Mouse (Mus musculus): ENCODE results near the gene Cmpk2. TPM values are rescaled to one million over a fixed set of nuclear protein-coding genes. Genes with fewer than 3 reads are reported as not detected.
"Not testable (repeated sequence)": the region's sequence is repeated elsewhere in the genome, so short reads cannot be mapped to it uniquely, and the experiment has no call there.

Cmpk2 gene
- polyA plus RNA-seq, 1 experiment from 2014 or later, result 5.6 TPM

DNA sequence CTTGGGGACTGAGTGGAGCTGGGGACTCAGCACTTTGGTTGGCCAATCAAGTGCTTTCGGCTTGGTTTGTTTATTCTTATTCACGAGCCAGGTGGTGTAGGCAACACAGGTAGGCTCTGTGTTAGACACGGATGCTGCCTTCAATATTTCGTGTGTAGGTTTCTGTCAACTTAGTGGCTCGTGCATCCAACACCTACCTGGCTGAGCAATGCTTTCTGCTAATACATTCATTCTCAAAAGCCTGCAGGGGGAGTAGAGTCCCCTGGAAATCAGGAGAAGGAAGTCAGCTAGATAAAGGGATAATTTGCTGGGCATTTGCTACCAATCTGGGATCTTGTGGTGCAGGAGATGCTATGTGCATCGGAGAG lies 1.0 kb downstream of the Cmpk2 start:
- Histone ChIP-seq H3K4me2 (ENCODE audit: low read depth, severe bottlenecking) (peak overlapping the region; percentile 99), H3K36me3 (ENCODE audit: control insufficient read depth, insufficient read depth, low read length) (no peaks in the 10 kb centered on the region), H3K9me3 (ENCODE audit: control insufficient read depth, low read length) (no peaks in the 10 kb centered on the region), H3K4me1 (ENCODE audit: control insufficient read depth, insufficient read depth, low read length) (no peaks in the 10 kb centered on the region), H3K4me3 (ENCODE audit: low read depth, low read length) (peak overlapping the region; percentile 71), H3K9ac (ENCODE audit: low read length) (no peak overlapping the region; the same call in 1 of the 2 replicates), H3K27ac (replicated peaks; ENCODE audit: low read depth, low read length) (no peak overlapping the region), H3K27me3 (ENCODE audit: control insufficient read depth, insufficient read depth, low read length) (no peaks in the 10 kb centered on the region)
- DNase-seq (ENCODE audit: low spot score) (no peak), ATAC-seq (ENCODE audit: insufficient number of reproducible peaks, low FRiP score, low TSS enrichment, low read depth) (no peak; the same call in 1 of the 2 replicates)
- 32% methylated on average over 6 of the region's 6 CpGs for WGBS

- H3K4me2 ChIP-seq (ENCODE audit: low read depth, severe bottlenecking), result no peak overlapping the region
- ATAC-seq (ENCODE audit: insufficient number of reproducible peaks, low FRiP score, low TSS enrichment, low read depth) (no peak), DNase-seq (ENCODE audit: low spot score) (no peak)
- 71% methylated on average over 3 of the region's 3 CpGs for WGBS
- H3K27ac ChIP-seq (replicated peaks; ENCODE audit: low read depth, low read length), result no peak overlapping the region
- H3K4me1 ChIP-seq (ENCODE audit: control insufficient read depth, insufficient read depth, low read length), result no peaks in the 10 kb centered on the region
- no peak overlapping the region for H3K4me3 ChIP-seq (ENCODE audit: low read depth, low read length)
- no peaks in the 10 kb centered on the region for H3K27me3 ChIP-seq (ENCODE audit: control insufficient read depth, insufficient read depth, low read length)
- no peak overlapping the region for H3K9ac ChIP-seq (ENCODE audit: low read length)
- no peaks in the 10 kb centered on the region for H3K9me3 ChIP-seq (ENCODE audit: control insufficient read depth, low read length)
- no peaks in the 10 kb centered on the region for H3K36me3 ChIP-seq (ENCODE audit: control insufficient read depth, insufficient read depth, low read length)
These were observed 2.4 kb downstream of the Cmpk2 start for GRCm38 (mm10) chr12:26471376-26471775.

- DNase-seq (ENCODE audit: low spot score) (no peak), ATAC-seq (ENCODE audit: insufficient number of reproducible peaks, low FRiP score, low TSS enrichment, low read depth) (no peak)
- Histone ChIP-seq H3K9me3 (ENCODE audit: control insufficient read depth, low read length) (no peaks in the 10 kb centered on the region), H3K4me3 (ENCODE audit: low read depth, low read length) (no peak overlapping the region), H3K4me1 (ENCODE audit: control insufficient read depth, insufficient read depth, low read length) (no peaks in the 10 kb centered on the region), H3K4me2 (ENCODE audit: low read depth, severe bottlenecking) (no peak overlapping the region), H3K9ac (ENCODE audit: low read length) (no peak overlapping the region), H3K36me3 (ENCODE audit: control insufficient read depth, insufficient read depth, low read length) (no peaks in the 10 kb centered on the region), H3K27ac (replicated peaks; ENCODE audit: low read depth, low read length) (no peak overlapping the region), H3K27me3 (ENCODE audit: control insufficient read depth, insufficient read depth, low read length) (no peaks in the 10 kb centered on the region)
- WGBS, result 88% methylated on average over 3 of the region's 3 CpGs
These were observed 3.9 kb downstream of the Cmpk2 start for GRCm38 (mm10) chr12:26472770-26473481.

GRCm38 (mm10) chr12:26473746-26474145 lies 4.7 kb downstream of the Cmpk2 start:
- Histone ChIP-seq H3K9me3 (ENCODE audit: control insufficient read depth, low read length) (no peaks in the 10 kb centered on the region), H3K36me3 (ENCODE audit: control insufficient read depth, insufficient read depth, low read length) (no peaks in the 10 kb centered on the region), H3K4me3 (ENCODE audit: low read depth, low read length) (no peak overlapping the region), H3K27ac (replicated peaks; ENCODE audit: low read depth, low read length) (no peak overlapping the region), H3K27me3 (ENCODE audit: control insufficient read depth, insufficient read depth, low read length) (no peaks in the 10 kb centered on the region), H3K4me2 (ENCODE audit: low read depth, severe bottlenecking) (no peak overlapping the region), H3K4me1 (ENCODE audit: control insufficient read depth, insufficient read depth, low read length) (no peaks in the 10 kb centered on the region), H3K9ac (ENCODE audit: low read length) (no peak overlapping the region)
- WGBS, result 82% methylated on average over 6 of the region's 6 CpGs
- no peak for DNase-seq (ENCODE audit: low spot score)
- ATAC-seq (ENCODE audit: insufficient number of reproducible peaks, low FRiP score, low TSS enrichment, low read depth), result no peak

- DNase-seq (ENCODE audit: low spot score) (no peak), ATAC-seq (ENCODE audit: insufficient number of reproducible peaks, low FRiP score, low TSS enrichment, low read depth) (no peak)
- Histone ChIP-seq H3K4me3 (ENCODE audit: low read depth, low read length) (no peak overlapping the region), H3K36me3 (ENCODE audit: control insufficient read depth, insufficient read depth, low read length) (no peaks in the 10 kb centered on the region), H3K9ac (ENCODE audit: low read length) (no peak overlapping the region), H3K27me3 (ENCODE audit: control insufficient read depth, insufficient read depth, low read length) (no peaks in the 10 kb centered on the region), H3K9me3 (ENCODE audit: control insufficient read depth, low read length) (no peaks in the 10 kb centered on the region), H3K4me2 (ENCODE audit: low read depth, severe bottlenecking) (no peak overlapping the region), H3K4me1 (ENCODE audit: control insufficient read depth, insufficient read depth, low read length) (no peaks in the 10 kb centered on the region), H3K27ac (replicated peaks; ENCODE audit: low read depth, low read length) (no peak overlapping the region)
- WGBS, result 87% methylated on average over 5 of the region's 5 CpGs
These were observed 8.2 kb downstream of the Cmpk2 start for GRCm38 (mm10) chr12:26477198-26477597.

DNA sequence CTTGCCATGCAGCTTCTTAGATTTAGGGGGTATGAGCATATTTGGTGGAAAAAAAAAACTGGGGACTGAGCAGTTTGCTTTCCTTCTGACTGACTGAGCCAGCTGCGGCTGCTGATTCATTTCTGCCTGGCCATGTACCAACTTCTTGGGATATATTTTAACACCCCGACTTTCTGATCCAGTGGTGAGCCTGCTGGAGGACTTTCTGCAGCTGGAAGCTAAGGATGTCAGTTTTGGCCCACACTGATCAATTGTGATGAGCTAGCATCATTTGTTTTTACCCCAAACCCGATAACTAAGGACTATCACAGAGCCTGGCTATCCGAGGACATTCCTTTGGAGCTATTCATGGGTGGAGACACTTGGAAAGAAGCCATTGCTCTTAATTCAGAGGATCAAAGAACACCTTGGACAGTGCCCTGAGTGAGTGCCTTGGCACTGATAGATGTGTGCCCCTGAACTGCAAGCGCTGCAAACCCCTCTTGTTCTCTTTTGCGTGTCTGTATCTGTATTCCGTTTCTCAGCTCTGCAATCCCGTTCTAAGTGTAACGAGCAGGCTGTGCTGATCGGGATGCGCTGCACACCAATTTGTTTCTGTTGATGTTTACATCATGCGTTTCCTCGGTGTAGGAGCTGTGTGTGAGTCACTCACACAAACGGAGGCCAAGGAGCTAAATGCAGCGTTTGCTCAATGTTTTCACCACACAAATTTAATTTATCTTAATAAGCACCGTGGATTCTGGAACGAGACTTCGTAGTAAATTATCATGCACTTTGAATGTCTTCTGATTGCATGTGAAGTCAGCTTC lies 9.4 kb downstream of the Cmpk2 start:
- ATAC-seq (ENCODE audit: insufficient number of reproducible peaks, low FRiP score, low TSS enrichment, low read depth), result no peak
- H3K9me3 ChIP-seq (ENCODE audit: control insufficient read depth, low read length), result no peaks in the 10 kb centered on the region
- no peaks in the 10 kb centered on the region for H3K36me3 ChIP-seq (ENCODE audit: control insufficient read depth, insufficient read depth, low read length)
- no peak overlapping the region for H3K4me3 ChIP-seq (ENCODE audit: low read depth, low read length)
- no peak overlapping the region for H3K27ac ChIP-seq (replicated peaks; ENCODE audit: low read depth, low read length)
- H3K27me3 ChIP-seq (ENCODE audit: control insufficient read depth, insufficient read depth, low read length), result no peaks in the 10 kb centered on the region
- no peak overlapping the region for H3K9ac ChIP-seq (ENCODE audit: low read length)
- no peaks in the 10 kb centered on the region for H3K4me1 ChIP-seq (ENCODE audit: control insufficient read depth, insufficient read depth, low read length)
- WGBS, result 83% methylated on average over 18 of the region's 18 CpGs
- no peak for DNase-seq (ENCODE audit: low spot score)
- H3K4me2 ChIP-seq (ENCODE audit: low read depth, severe bottlenecking), result no peak overlapping the region

DNA sequence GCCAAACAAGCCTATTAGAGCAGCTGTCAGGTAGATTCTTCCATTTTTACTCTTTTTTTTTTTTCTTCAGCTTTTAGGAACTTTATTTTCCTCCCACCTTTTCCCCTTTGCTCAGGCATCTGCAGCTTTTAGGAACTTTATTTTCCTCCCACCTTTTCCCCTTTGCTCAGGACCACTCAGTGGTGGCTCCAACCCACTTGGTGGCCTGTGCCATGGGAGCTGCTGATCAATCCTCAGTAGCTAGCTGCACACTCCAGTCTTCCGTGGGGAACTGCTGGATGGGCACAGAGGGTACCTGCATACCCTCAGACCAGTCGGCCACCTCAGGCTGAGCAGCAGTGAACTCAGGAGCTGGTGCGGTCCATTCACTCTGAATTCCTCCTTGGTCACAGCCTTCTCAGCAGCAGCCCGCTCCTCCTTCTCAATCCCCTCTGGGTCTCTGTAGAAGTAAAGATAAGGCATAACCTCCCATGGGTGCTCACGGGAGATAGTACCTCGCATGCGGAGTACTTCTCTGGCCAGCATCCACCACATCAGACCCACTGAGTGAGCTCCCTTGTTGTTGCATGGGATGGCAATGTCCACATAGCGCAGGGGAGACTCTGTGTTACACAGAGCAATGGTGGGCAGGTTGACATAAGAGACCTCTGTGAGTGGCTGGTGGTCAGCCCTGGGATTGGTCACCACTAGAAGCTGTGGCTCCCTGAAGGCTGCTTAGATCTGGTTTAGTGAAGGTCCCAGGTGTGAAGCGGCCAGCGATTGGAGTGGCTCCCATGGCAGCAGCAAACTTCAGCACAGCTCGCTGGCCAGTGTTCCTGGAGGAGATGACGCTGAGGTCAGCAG lies 17.0 kb downstream of the Cmpk2 start:
- H3K4me3 ChIP-seq (ENCODE audit: low read depth, low read length); H3K9ac ChIP-seq (ENCODE audit: low read length); H3K36me3 ChIP-seq (ENCODE audit: control insufficient read depth, insufficient read depth, low read length); H3K9me3 ChIP-seq (ENCODE audit: control insufficient read depth, low read length); H3K4me2 ChIP-seq (ENCODE audit: low read depth, severe bottlenecking); H3K27ac ChIP-seq (replicated peaks; ENCODE audit: low read depth, low read length); H3K27me3 ChIP-seq (ENCODE audit: control insufficient read depth, insufficient read depth, low read length); ATAC-seq (ENCODE audit: insufficient number of reproducible peaks, low FRiP score, low TSS enrichment, low read depth); H3K4me1 ChIP-seq (ENCODE audit: control insufficient read depth, insufficient read depth, low read length); DNase-seq (ENCODE audit: low spot score): not testable (repeated sequence)
- WGBS, result 90% methylated on average over 12 of the region's 12 CpGs

DNA sequence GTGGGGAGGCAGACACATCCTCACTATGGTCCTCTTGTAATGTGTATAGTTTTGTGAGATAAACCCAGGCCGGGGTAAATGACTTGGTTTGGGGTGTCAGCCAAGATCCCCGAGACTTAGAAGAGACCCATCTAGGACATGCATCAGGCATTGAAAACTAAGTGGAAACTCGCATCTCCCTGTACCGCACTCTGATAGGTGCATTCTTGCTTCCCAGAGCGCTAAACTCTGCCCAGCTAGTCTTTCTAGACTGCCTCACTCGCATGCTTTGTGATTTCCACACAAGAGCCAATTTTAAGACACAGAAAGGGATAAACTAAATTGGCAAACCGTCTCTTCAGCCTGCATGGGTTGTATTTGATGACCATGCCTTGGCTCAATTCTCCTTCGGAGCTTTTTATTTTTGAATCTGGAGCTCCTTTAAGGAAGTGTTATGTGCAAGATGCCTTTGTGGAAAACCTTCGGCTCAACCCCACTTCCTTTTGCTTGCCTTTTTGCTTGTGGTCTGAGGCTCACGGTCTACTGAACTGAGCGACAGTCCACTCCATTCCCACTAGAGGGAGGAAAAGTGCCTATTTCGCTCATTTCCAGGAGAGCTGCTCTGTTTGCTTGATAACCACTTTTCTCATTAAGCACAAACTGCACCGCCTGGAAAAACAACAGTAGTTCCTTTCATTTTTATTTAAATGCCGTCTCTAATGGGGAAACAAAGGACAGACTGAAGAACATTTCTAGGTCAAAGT lies 19.0 kb downstream of the Cmpk2 start:
- no peak for ATAC-seq (ENCODE audit: insufficient number of reproducible peaks, low FRiP score, low TSS enrichment, low read depth)
- WGBS, result 56% methylated on average over 14 of the region's 14 CpGs
- Histone ChIP-seq H3K4me1 (ENCODE audit: control insufficient read depth, insufficient read depth, low read length) (peaks cover 5% of the 10 kb centered on the region), H3K4me2 (ENCODE audit: low read depth, severe bottlenecking) (no peak overlapping the region), H3K9ac (ENCODE audit: low read length) (no peak overlapping the region), H3K9me3 (ENCODE audit: control insufficient read depth, low read length) (no peaks in the 10 kb centered on the region), H3K27me3 (ENCODE audit: control insufficient read depth, insufficient read depth, low read length) (no peaks in the 10 kb centered on the region), H3K36me3 (ENCODE audit: control insufficient read depth, insufficient read depth, low read length) (no peaks in the 10 kb centered on the region), H3K27ac (replicated peaks; ENCODE audit: low read depth, low read length) (peak overlapping the region; percentile 69), H3K4me3 (ENCODE audit: low read depth, low read length) (no peak overlapping the region)
- DNase-seq (ENCODE audit: low spot score), result peak; percentile 67
